Mouse (Mus musculus) bone marrow, adult 2 months (tissue): ENCODE measurements around the gene Lats2.

Experiments used
- CTCF ChIP-seq: fragments of 200-500 bp; IDR thresholded peaks from 2 replicates; pipeline ENCODE4 v1.5.1; 2011; ENCODE audit warnings: low read length, control low read depth; ENCODE audit not compliant: control insufficient read depth, insufficient read depth
- POLR2A ChIP-seq: fragments of 200-500 bp; IDR thresholded peaks from 2 replicates; pipeline ENCODE4 v1.6.1; 2011; ENCODE audit warnings: low read depth, mild to moderate bottlenecking, control low read depth, low read length, borderline replicate concordance; ENCODE audit not compliant: control insufficient read depth

- no peak for TF ChIP-seq CTCF
- no peak for TF ChIP-seq POLR2A
Measured at GRCm38 (mm10) chr14:57707100-57707893, 50.9 kb downstream of the Lats2 start.
